Mouse (Mus musculus) cerebellum, adult 2 months (tissue): ENCODE data around the gene Itga1. TPM values are rescaled to one million over a fixed set of nuclear protein-coding genes. Genes with fewer than 3 reads are reported as not detected.

Experiments
- DNase-seq, 2 experiments: peaks; one replicate each; pipeline ENCODE4 v3.0.0; 2021
- H3K27ac ChIP-seq: fragments of 200-500 bp; 2 replicates; pipeline ENCODE4 v1.5.1; 2012; ENCODE audit warnings: low read length, control low read depth, inconsistent platforms; ENCODE audit not compliant: insufficient read depth
- H3K27me3 ChIP-seq: fragments of 200-500 bp; 2 replicates; pipeline ENCODE4 v1.6.1; 2012; ENCODE audit warnings: inconsistent platforms, mild to moderate bottlenecking, low read length, moderate library complexity; ENCODE audit not compliant: control insufficient read depth, insufficient read depth
- H3K4me1 ChIP-seq: fragments of 200-500 bp; 2 replicates; pipeline ENCODE4 v1.6.1; 2011; ENCODE audit warnings: low read length; ENCODE audit not compliant: control insufficient read depth, insufficient read depth
- H3K4me3 ChIP-seq: fragments of 200-500 bp; replicated peaks from 2 replicates; pipeline ENCODE3; 2011; ENCODE audit warnings: mild to moderate bottlenecking, low read depth, low read length, control low read depth; ENCODE audit not compliant: insufficient read depth
- CTCF ChIP-seq: fragments of 200-500 bp; IDR thresholded peaks from 2 replicates; pipeline ENCODE4 v1.5.1; 2011; ENCODE audit warnings: low read depth, mild to moderate bottlenecking, control low read depth, low read length, moderate library complexity, borderline replicate concordance; ENCODE audit not compliant: insufficient read depth
- POLR2A ChIP-seq: fragments of 200-500 bp; IDR thresholded peaks from 2 replicates; pipeline ENCODE4 v1.6.1; 2011; ENCODE audit warnings: low read length, control low read depth, borderline replicate concordance; ENCODE audit not compliant: insufficient read depth
- WGBS: fragments of 180-500 bp; shearing (Covaris S2); methylation state at CpG from one replicate; pipeline ENCODE4 v1.1.7; 2018; 5-methylcytosine and 5-hydroxymethylcytosine counted together
- polyA plus RNA-seq: library from polyadenylated mRNA; depleted of rRNA; stranded (reverse); fragments of >200 nt; gene quantifications from 2 replicates; pipeline ENCODE4 v1.2.3, GENCODE M21; 2012

Itga1 gene
- polyA plus RNA-seq, 1 experiment: 2.6 TPM

- TF ChIP-seq POLR2A (no peak), CTCF (no peak)
- Histone ChIP-seq H3K4me1 (no peaks in the 10 kb centered on the region), H3K4me3 (no peak overlapping the region), H3K27me3 (no peaks in the 10 kb centered on the region), H3K27ac (no peak overlapping the region)
- 75% methylated on average over 4 of the region's 4 CpGs for WGBS
- DNase-seq: no peak
These were observed 7.9 kb upstream of the Itga1 start for GRCm38 (mm10) chr13:115109628-115110027.

- no peaks in the 10 kb centered on the region for H3K27me3 ChIP-seq
- TF ChIP-seq CTCF: no peak
- TF ChIP-seq POLR2A: no peak
- H3K4me3 ChIP-seq: no peak overlapping the region
- WGBS: 91% methylated on average over 8 of the region's 8 CpGs
- H3K27ac ChIP-seq: no peak overlapping the region
- H3K4me1 ChIP-seq: no peaks in the 10 kb centered on the region
- DNase-seq: no peak
These were observed 5.7 kb upstream of the Itga1 start for GRCm38 (mm10) chr13:115107436-115107835.

GRCm38 (mm10) chr13:115106183-115106582, 4.4 kb upstream of the Itga1 start:
- H3K27ac ChIP-seq: no peak overlapping the region
- H3K4me3 ChIP-seq: no peak overlapping the region
- no peaks in the 10 kb centered on the region for H3K27me3 ChIP-seq
- TF ChIP-seq CTCF: no peak
- no peak for TF ChIP-seq POLR2A
- 76% methylated on average over 10 of the region's 10 CpGs for WGBS
- no peak for DNase-seq
- H3K4me1 ChIP-seq: no peaks in the 10 kb centered on the region

GRCm38 (mm10) chr13:115102754-115103153, 990 bp upstream of the Itga1 start:
- Histone ChIP-seq H3K27ac (no peak overlapping the region; the same call in 1 of the 2 replicates), H3K4me3 (no peak overlapping the region), H3K27me3 (no peaks in the 10 kb centered on the region), H3K4me1 (no peaks in the 10 kb centered on the region)
- TF ChIP-seq POLR2A (no peak), CTCF (no peak)
- WGBS: 98% methylated on average over 2 of the region's 2 CpGs
- no peak for DNase-seq

- Histone ChIP-seq H3K4me3 (no peak overlapping the region), H3K4me1 (no peaks in the 10 kb centered on the region), H3K27me3 (no peaks in the 10 kb centered on the region), H3K27ac (no peak overlapping the region)
- TF ChIP-seq POLR2A: no peak
- TF ChIP-seq CTCF: no peak
- WGBS: 60% methylated on average over 11 of the region's 11 CpGs
- no peak for DNase-seq
These were observed 1.2 kb downstream of the Itga1 start for GRCm38 (mm10) chr13:115100381-115101177.

GRCm38 (mm10) chr13:115099381-115099780, 2.4 kb downstream of the Itga1 start:
- no peak overlapping the region for H3K27ac ChIP-seq
- 88% methylated on average over 9 of the region's 9 CpGs for WGBS
- H3K4me1 ChIP-seq: no peaks in the 10 kb centered on the region
- no peak for DNase-seq
- no peak overlapping the region for H3K4me3 ChIP-seq
- TF ChIP-seq CTCF (no peak), POLR2A (no peak)
- H3K27me3 ChIP-seq: no peaks in the 10 kb centered on the region

- no peak for DNase-seq
- Histone ChIP-seq H3K4me3 (no peak overlapping the region), H3K27ac (no peak overlapping the region), H3K27me3 (no peaks in the 10 kb centered on the region), H3K4me1 (no peaks in the 10 kb centered on the region)
- TF ChIP-seq CTCF: no peak
- TF ChIP-seq POLR2A: no peak
- 74% methylated on average over 3 of the region's 3 CpGs for WGBS
These were observed 3.5 kb downstream of the Itga1 start for GRCm38 (mm10) chr13:115098227-115098626.

- H3K27ac ChIP-seq: no peak overlapping the region
- no peak overlapping the region for H3K4me3 ChIP-seq
- no peak for DNase-seq
- no peaks in the 10 kb centered on the region for H3K27me3 ChIP-seq
- TF ChIP-seq CTCF: no peak
- 56% methylated on average over 5 of the region's 5 CpGs for WGBS
- H3K4me1 ChIP-seq: no peaks in the 10 kb centered on the region
These were observed 4.8 kb downstream of the Itga1 start for GRCm38 (mm10) chr13:115096965-115097364.
